Mouse (Mus musculus) lung, postnatal 0 days (tissue): ENCODE data around the gene Pdzk1ip1. TPM values are rescaled to one million over a fixed set of nuclear protein-coding genes. Genes with fewer than 3 reads are reported as not detected.

Source experiments
- ATAC-seq: fragments of 200-750 bp; cut with Nextera tagmentation; 2 replicates; pipeline ENCODE4 v1.8.0; 2017; ENCODE audit warnings: moderate library complexity
- DNase-seq: peaks from one replicate; pipeline ENCODE4 v3.0.0-alpha.2; 2016; ENCODE audit warnings: low spot score
- H3K27ac ChIP-seq: fragments of 300-500 bp; sonication (generic); 2 replicates; pipeline ENCODE4 v1.5.1; 2014; ENCODE audit warnings: antibody characterized with exemption, mild to moderate bottlenecking, low read length, mixed read lengths
- H3K27me3 ChIP-seq: fragments of 300-500 bp; sonication (generic); replicated peaks from 2 replicates; pipeline ENCODE4 v1.6.1; 2014; ENCODE audit warnings: low read length, mixed read lengths; ENCODE audit not compliant: insufficient read depth
- H3K36me3 ChIP-seq: fragments of 300-500 bp; sonication (generic); 2 replicates; pipeline ENCODE4 v1.6.1; 2014; ENCODE audit warnings: low read length, mixed read lengths; ENCODE audit not compliant: insufficient read depth
- H3K4me1 ChIP-seq: fragments of 300-500 bp; sonication (generic); 2 replicates; pipeline ENCODE4 v1.6.1; 2014; ENCODE audit warnings: antibody characterized with exemption, low read depth, low read length, mixed read lengths; ENCODE audit not compliant: insufficient read depth
- H3K4me2 ChIP-seq: fragments of 300-500 bp; sonication (generic); replicated peaks from 2 replicates; pipeline ENCODE4 v1.6.1; 2014; ENCODE audit warnings: low read depth, mild to moderate bottlenecking, low read length, moderate library complexity, mixed read lengths
- H3K4me3 ChIP-seq: fragments of 300-500 bp; sonication (generic); 2 replicates; pipeline ENCODE4 v1.5.1; 2014; ENCODE audit warnings: low read depth, low read length
- H3K9ac ChIP-seq: fragments of 300-500 bp; sonication (generic); replicated peaks from 2 replicates; pipeline ENCODE4 v1.6.1; 2014; ENCODE audit warnings: low read depth, mild to moderate bottlenecking
- H3K9me3 ChIP-seq: fragments of 300-500 bp; sonication (generic); 2 replicates; pipeline ENCODE4 v1.6.1; 2016; ENCODE audit warnings: low read length, mixed read lengths
- CTCF ChIP-seq: IDR thresholded peaks from 2 replicates; pipeline ENCODE4 v1.5.1; 2016; ENCODE audit warnings: antibody characterized with exemption, mild to moderate bottlenecking
- EP300 ChIP-seq: IDR thresholded peaks from 2 replicates; pipeline ENCODE4 v1.6.1; 2016; ENCODE audit warnings: antibody characterized with exemption, mild to moderate bottlenecking, control low read depth
- WGBS: fragments of 180-500 bp; shearing (Covaris S2); extraction: QIAGEN DNeasy Blood & Tissue Kit; methylation state at CpG from one replicate; pipeline ENCODE4 v1.1.7; 2014; 5-methylcytosine and 5-hydroxymethylcytosine counted together
- polyA plus RNA-seq: library from polyadenylated mRNA; unstranded; fragments of >200 nt; fragmentation: Nextera tagmentation; extraction: Ambion mirVana; gene quantifications from 2 replicates; pipeline ENCODE4 v1.2.1, GENCODE M21; 2015

The Pdzk1ip1 gene
- polyA plus RNA-seq, 1 experiment from 2014 or later: 99.9 TPM

- DNase-seq (no peak), ATAC-seq (no peak)
- TF ChIP-seq CTCF (no peak), EP300 (no peak)
- Histone ChIP-seq H3K27me3 (no peaks in the 10 kb centered on the region), H3K9ac (no peak overlapping the region), H3K27ac (no peak overlapping the region), H3K36me3 (no peaks in the 10 kb centered on the region), H3K4me3 (no peak overlapping the region), H3K9me3 (no peaks in the 10 kb centered on the region), H3K4me1 (no peaks in the 10 kb centered on the region), H3K4me2 (no peak overlapping the region)
- WGBS: 60% methylated on average over 2 of the region's 2 CpGs
Measured at GRCm38 (mm10) chr4:115111167-115111566, 22.7 kb downstream of the Pdzk1ip1 start.

DNA sequence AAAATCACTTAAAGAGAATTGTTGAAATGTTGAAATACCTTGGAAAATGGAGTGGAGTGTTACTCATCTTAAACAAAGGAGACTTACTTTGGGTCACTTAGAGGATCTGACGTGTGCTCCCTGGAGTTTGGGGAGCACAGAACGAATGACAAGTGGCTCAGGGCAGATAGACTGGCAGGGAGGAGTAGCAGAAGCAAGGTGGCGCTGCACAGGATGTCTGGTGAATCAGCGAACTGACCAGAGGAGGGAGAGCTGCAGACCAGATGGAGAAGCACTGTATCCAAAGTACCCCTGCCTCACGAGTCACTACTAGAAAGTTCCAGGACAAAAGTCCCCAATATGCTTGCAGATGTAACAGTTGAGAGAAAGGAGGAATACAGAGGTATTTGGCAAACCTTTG is 24.8 kb downstream of the Pdzk1ip1 start:
- DNase-seq (no peak), ATAC-seq (no peak)
- Histone ChIP-seq H3K4me3 (no peak overlapping the region), H3K27me3 (no peaks in the 10 kb centered on the region), H3K9me3 (no peaks in the 10 kb centered on the region), H3K36me3 (no peaks in the 10 kb centered on the region), H3K9ac (no peak overlapping the region), H3K4me2 (no peak overlapping the region), H3K27ac (no peak overlapping the region), H3K4me1 (no peaks in the 10 kb centered on the region)
- 17% methylated on average over 5 of the region's 5 CpGs for WGBS
- TF ChIP-seq CTCF (0 out of 2 replicates have a peak, but pooled peaks have one; percentile 23), EP300 (no peak)

DNA sequence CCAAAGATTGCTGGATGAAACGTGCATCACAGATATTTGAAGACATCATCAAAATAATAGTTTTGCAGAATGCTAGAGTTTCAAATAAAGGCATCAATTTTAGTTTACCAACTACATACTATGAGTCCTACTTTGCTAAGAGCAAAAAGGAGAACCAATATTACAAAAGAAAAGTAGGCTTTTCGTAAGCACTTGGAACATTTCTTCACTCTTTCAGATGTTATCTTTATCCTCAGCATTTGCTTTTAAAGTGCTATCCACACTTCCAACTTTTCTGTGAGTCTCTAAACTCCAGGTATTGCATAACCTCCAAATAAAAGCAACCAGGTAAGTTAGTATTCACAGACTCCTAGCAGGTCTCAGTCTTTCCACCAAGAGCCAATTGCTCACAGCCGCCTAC is 31.1 kb downstream of the Pdzk1ip1 start:
- H3K9me3 ChIP-seq: no peaks in the 10 kb centered on the region
- 75% methylated on average over 3 of the region's 3 CpGs for WGBS
- H3K4me3 ChIP-seq: no peak overlapping the region
- H3K27me3 ChIP-seq: no peaks in the 10 kb centered on the region
- TF ChIP-seq CTCF: no peak
- TF ChIP-seq EP300: no peak
- H3K4me1 ChIP-seq: no peaks in the 10 kb centered on the region
- no peak for DNase-seq
- no peak overlapping the region for H3K4me2 ChIP-seq
- no peak for ATAC-seq
- H3K9ac ChIP-seq: no peak overlapping the region
- H3K36me3 ChIP-seq: no peaks in the 10 kb centered on the region
- no peak overlapping the region for H3K27ac ChIP-seq

DNA sequence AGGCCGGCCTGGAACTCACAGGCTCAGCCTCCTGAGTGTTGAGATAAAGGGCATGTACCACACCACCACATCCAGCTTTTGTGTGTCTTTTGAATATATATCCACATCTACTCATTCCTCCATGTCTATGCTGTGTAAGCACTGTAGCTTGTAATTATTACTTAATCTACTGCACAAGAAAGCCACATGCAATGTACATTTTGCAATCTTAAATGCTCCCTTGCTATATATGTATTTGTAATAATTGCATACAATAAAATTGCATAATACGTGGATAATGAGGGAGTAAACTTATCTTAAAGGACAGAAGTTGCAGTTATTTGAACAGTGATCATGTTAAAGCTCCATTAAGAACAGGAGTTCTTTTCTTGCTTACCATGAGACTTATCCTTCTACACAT is 32.7 kb downstream of the Pdzk1ip1 start:
- 68% methylated on average over 2 of the region's 2 CpGs for WGBS
- no peak for TF ChIP-seq EP300
- TF ChIP-seq CTCF: no peak
- Histone ChIP-seq H3K9ac (no peak overlapping the region), H3K4me2 (no peak overlapping the region), H3K9me3 (no peaks in the 10 kb centered on the region), H3K27ac (no peak overlapping the region), H3K4me3 (no peak overlapping the region), H3K4me1 (no peaks in the 10 kb centered on the region), H3K27me3 (no peaks in the 10 kb centered on the region), H3K36me3 (no peaks in the 10 kb centered on the region)
- ATAC-seq (no peak), DNase-seq (no peak)

DNA sequence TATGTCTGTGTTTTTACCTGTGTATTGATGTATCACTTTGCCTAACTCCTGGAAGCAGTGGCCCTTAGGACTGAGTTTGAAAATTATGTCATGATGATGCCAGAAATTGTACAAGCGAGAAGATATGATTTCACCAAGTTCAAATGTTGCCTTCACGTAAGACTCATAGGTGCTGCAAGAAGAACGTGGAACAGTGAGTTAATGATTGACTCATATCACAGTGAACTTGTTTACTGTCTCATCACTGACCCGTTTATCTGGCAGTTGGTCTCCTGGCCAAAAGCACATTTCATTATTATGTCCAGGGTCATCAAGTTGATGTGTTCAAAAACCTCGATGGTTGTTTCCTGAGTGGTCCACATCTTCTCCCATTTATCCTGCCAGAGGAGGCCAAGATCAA is 33.1 kb downstream of the Pdzk1ip1 start:
- Histone ChIP-seq H3K27me3 (no peaks in the 10 kb centered on the region), H3K9me3 (no peaks in the 10 kb centered on the region), H3K4me3 (no peak overlapping the region), H3K36me3 (no peaks in the 10 kb centered on the region), H3K4me1 (no peaks in the 10 kb centered on the region), H3K9ac (no peak overlapping the region), H3K27ac (no peak overlapping the region), H3K4me2 (no peak overlapping the region)
- no peak for ATAC-seq
- TF ChIP-seq EP300 (no peak), CTCF (no peak)
- WGBS: 55% methylated on average over 5 of the region's 5 CpGs
- DNase-seq: no peak

DNA sequence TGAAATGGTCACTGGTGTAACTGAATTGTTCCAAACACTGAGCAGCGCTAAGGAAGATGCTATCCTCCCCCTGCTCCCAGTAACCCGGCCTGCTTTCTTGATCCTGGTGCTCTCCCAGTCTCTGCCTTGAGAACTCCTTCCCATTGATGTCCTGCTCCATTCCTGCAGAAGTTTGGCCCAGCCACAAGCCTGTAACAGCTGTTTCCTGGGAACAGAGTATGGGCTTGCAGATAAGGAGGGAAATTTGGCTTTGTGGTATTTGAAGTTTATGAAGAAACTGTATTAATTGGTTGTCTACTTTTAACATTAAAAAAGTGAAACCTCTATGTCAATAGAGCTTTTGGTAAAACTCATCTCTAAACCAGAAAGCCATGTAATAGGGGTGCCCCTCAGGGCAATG is 35.0 kb downstream of the Pdzk1ip1 start:
- DNase-seq: no peak
- WGBS: 41% methylated on average over 2 of the region's 2 CpGs

DNA sequence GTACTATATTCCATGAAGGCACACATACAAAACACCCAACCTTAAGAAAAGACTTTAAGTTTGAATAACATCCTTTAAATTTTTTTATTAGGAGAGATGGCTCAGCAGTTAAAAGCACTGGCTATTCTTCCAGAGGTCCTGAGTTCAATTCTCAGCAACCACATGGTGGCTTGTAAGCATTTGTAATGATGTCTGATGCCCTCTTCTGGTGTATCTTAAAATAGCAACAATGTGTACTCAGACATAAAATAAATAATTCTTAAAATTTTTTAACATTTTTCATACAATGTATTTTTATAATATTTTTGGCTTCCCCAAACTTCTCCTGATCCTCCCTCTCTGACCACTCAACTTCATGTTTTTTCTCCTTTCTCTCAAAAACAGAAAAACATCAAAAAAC is 36.2 kb downstream of the Pdzk1ip1 start:
- H3K27ac ChIP-seq: no peak overlapping the region
- H3K9me3 ChIP-seq: no peaks in the 10 kb centered on the region
- H3K27me3 ChIP-seq: no peaks in the 10 kb centered on the region
- TF ChIP-seq EP300: no peak
- TF ChIP-seq CTCF: 0 out of 2 replicates have a peak, but pooled peaks have one; percentile 10
- ATAC-seq: no peak
- no peaks in the 10 kb centered on the region for H3K4me1 ChIP-seq
- H3K4me3 ChIP-seq: no peak overlapping the region
- H3K4me2 ChIP-seq: no peak overlapping the region
- no peak for DNase-seq
- H3K9ac ChIP-seq: no peak overlapping the region
- no peaks in the 10 kb centered on the region for H3K36me3 ChIP-seq

More for the DNA sequence above, 35.0 kb downstream of the Pdzk1ip1 start:
- Histone ChIP-seq H3K9ac (no peak overlapping the region), H3K4me3 (no peak overlapping the region), H3K4me1 (no peaks in the 10 kb centered on the region), H3K4me2 (no peak overlapping the region), H3K27me3 (no peaks in the 10 kb centered on the region), H3K36me3 (no peaks in the 10 kb centered on the region), H3K9me3 (no peaks in the 10 kb centered on the region), H3K27ac (no peak overlapping the region)
- TF ChIP-seq EP300 (no peak), CTCF (no peak)
- ATAC-seq: no peak
